Mouse (Mus musculus) cerebral cortex, adult 2 months (tissue): Measurements from ENCODE around the gene Fkbp1b.

Source experiments
- WGBS: fragments of 180-500 bp; shearing (Covaris S2); methylation state at CpG from one replicate; pipeline ENCODE4 v1.1.7; 2018; 5-methylcytosine and 5-hydroxymethylcytosine counted together

Fkbp1b gene

GRCm38 (mm10) chr12:4841392-4841887 is at the start of gene Fkbp1b:
TSS of gene Fkbp1b (minus strand) at chr12:4841591.
- 2% methylated on average over 37 of the region's 37 CpGs for WGBS

- WGBS, result 97% methylated on average over 1 of the region's 1 CpGs
Observed at GRCm38 (mm10) chr12:4889891-4890290, 48.5 kb upstream of the Fkbp1b start.

- 97% methylated on average over 2 of the region's 2 CpGs for WGBS
Observed at GRCm38 (mm10) chr12:4889251-4889650, 47.9 kb upstream of the Fkbp1b start.

- WGBS, result 98% methylated on average over 4 of the region's 4 CpGs
Observed at GRCm38 (mm10) chr12:4886581-4886980, 45.2 kb upstream of the Fkbp1b start.

GRCm38 (mm10) chr12:4885062-4885461 is 43.7 kb upstream of the Fkbp1b start:
- 64% methylated on average over 1 of the region's 1 CpGs for WGBS

- WGBS, result 90% methylated on average over 2 of the region's 2 CpGs
Observed at GRCm38 (mm10) chr12:4882086-4882485, 40.7 kb upstream of the Fkbp1b start.

- 97% methylated on average over 5 of the region's 5 CpGs for WGBS
Observed at GRCm38 (mm10) chr12:4879048-4879447, 37.7 kb upstream of the Fkbp1b start.

- 84% methylated on average over 9 of the region's 9 CpGs for WGBS
Observed at GRCm38 (mm10) chr12:4878296-4878783, 36.9 kb upstream of the Fkbp1b start.

- 90% methylated on average over 8 of the region's 8 CpGs for WGBS
Observed at GRCm38 (mm10) chr12:4875623-4876022, 34.2 kb upstream of the Fkbp1b start.

GRCm38 (mm10) chr12:4874161-4874927 is 33.0 kb upstream of the Fkbp1b start, which contains the start of gene Mfsd2b:
TSS of gene Mfsd2b (minus strand) at chr12:4874359.
- WGBS, result 2% methylated on average over 24 of the region's 24 CpGs

- WGBS, result 74% methylated on average over 6 of the region's 6 CpGs
Observed at GRCm38 (mm10) chr12:4873531-4873930, 32.1 kb upstream of the Fkbp1b start.

- WGBS, result 81% methylated on average over 5 of the region's 5 CpGs
Observed at GRCm38 (mm10) chr12:4872983-4873477, 31.6 kb upstream of the Fkbp1b start.

- WGBS, result 67% methylated on average over 4 of the region's 4 CpGs
Observed at GRCm38 (mm10) chr12:4872273-4872672, 30.9 kb upstream of the Fkbp1b start.

GRCm38 (mm10) chr12:4871260-4871659 is 29.9 kb upstream of the Fkbp1b start:
- WGBS, result 94% methylated on average over 5 of the region's 5 CpGs

- 92% methylated on average over 8 of the region's 8 CpGs for WGBS
Observed at GRCm38 (mm10) chr12:4868924-4869323, 27.5 kb upstream of the Fkbp1b start.

GRCm38 (mm10) chr12:4864338-4864690 is 22.9 kb upstream of the Fkbp1b start:
- 43% methylated on average over 4 of the region's 4 CpGs for WGBS

GRCm38 (mm10) chr12:4863654-4864337 is 22.4 kb upstream of the Fkbp1b start:
- WGBS, result 69% methylated on average over 4 of the region's 4 CpGs

- WGBS, result 93% methylated on average over 4 of the region's 4 CpGs
Observed at GRCm38 (mm10) chr12:4862672-4863071, 21.3 kb upstream of the Fkbp1b start.

- 66% methylated on average over 11 of the region's 11 CpGs for WGBS
Observed at GRCm38 (mm10) chr12:4859241-4859914, 18.0 kb upstream of the Fkbp1b start.

- 94% methylated on average over 2 of the region's 2 CpGs for WGBS
Observed at GRCm38 (mm10) chr12:4856834-4857233, 15.4 kb upstream of the Fkbp1b start.

- 98% methylated on average over 5 of the region's 5 CpGs for WGBS
Observed at GRCm38 (mm10) chr12:4856160-4856559, 14.8 kb upstream of the Fkbp1b start.

- under 1% methylated on average over 12 of the region's 12 CpGs for WGBS
Observed at GRCm38 (mm10) chr12:4843741-4844140, 2.4 kb upstream of the Fkbp1b start.
